Mouse (Mus musculus): ENCODE measurements at regions not wholly inside any gene's neighbourhood (a gene's known extent, or its start where the extent isn't known, plus 50 kb on each side); places are given as distances from the start of the nearest gene placed in this dataset.

- Histone ChIP-seq H3K36me3 (ENCODE audit: control insufficient read depth, insufficient read depth, low read length) (no peaks in the 10 kb centered on the region), H3K9ac (replicated peaks; ENCODE audit: low read depth, low read length) (no peak overlapping the region), H3K27me3 (ENCODE audit: control insufficient read depth, insufficient read depth, low read length) (no peaks in the 10 kb centered on the region), H3K9me3 (ENCODE audit: control insufficient read depth, low read depth, low read length) (no peaks in the 10 kb centered on the region), H3K27ac (ENCODE audit: low read length) (no peak overlapping the region), H3K4me2 (replicated peaks; ENCODE audit: low read depth, low read length) (no peak overlapping the region), H3K4me3 (ENCODE audit: low read depth, low read length) (no peak overlapping the region), H3K4me1 (ENCODE audit: control insufficient read depth, insufficient read depth, low read length) (no peaks in the 10 kb centered on the region)
- no peak for ATAC-seq (ENCODE audit: insufficient number of reproducible peaks, insufficient read depth, low FRiP score, low read depth)
Measured at GRCm38 (mm10) chr2:146583807-146584388, 71.8 kb upstream of the Ralgapa2 start.

DNA sequence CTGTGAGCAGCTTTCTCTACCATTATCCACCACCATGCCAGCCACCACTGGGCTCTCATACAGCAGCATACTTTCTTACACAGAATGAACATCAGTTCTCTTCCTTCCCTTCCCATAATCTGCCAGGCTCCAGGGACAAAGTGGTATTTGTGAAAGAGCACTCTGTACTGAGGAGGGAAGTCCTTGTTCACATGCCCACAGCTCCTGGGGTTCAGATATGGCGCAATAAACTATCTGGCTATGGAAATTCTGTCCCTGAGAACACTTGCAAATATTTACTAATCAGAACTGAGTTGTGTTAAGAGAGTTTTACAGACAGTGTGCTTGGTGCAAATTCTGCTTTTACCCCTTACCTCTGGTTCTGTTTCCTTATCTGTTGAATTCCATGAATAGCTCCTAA is 74.2 kb upstream of the Ralgapa2 start:
- H3K36me3 ChIP-seq (ENCODE audit: control insufficient read depth, insufficient read depth, low read length): no peaks in the 10 kb centered on the region
- no peak overlapping the region for H3K27ac ChIP-seq (ENCODE audit: low read length)
- H3K27me3 ChIP-seq (ENCODE audit: control insufficient read depth, insufficient read depth, low read length): no peaks in the 10 kb centered on the region
- no peaks in the 10 kb centered on the region for H3K4me1 ChIP-seq (ENCODE audit: control insufficient read depth, insufficient read depth, low read length)
- H3K9ac ChIP-seq (replicated peaks; ENCODE audit: low read depth, low read length): no peak overlapping the region
- no peak overlapping the region for H3K4me3 ChIP-seq (ENCODE audit: low read depth, low read length)
- ATAC-seq (ENCODE audit: insufficient number of reproducible peaks, insufficient read depth, low FRiP score, low read depth): no peak
- H3K4me2 ChIP-seq (replicated peaks; ENCODE audit: low read depth, low read length): no peak overlapping the region
- no peaks in the 10 kb centered on the region for H3K9me3 ChIP-seq (ENCODE audit: control insufficient read depth, low read depth, low read length)
- WGBS: 78% methylated on average over 1 of the region's 1 CpGs

DNA sequence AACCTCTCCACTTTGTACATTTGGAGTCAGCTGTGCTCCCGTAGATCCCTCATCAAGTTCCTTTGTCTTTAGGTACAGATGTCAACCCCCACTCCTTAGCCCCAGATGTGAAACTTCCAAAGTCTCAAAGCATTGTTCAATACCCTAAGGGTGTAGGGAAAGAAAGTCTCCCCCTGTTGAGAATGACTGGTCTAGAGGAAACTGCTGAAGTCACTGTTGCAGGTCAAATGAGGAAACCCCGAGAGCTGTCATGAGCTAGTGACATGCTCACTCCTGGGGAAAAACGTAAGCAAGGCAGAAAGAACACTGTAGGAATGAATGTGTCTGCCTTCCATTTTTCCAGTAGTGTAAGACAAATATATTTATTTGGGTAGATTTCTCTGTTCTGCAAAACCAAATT is 74.8 kb upstream of the Ralgapa2 start:
- 64% methylated on average over 3 of the region's 3 CpGs for WGBS
- no peaks in the 10 kb centered on the region for H3K27me3 ChIP-seq (ENCODE audit: control insufficient read depth, insufficient read depth, low read length)

GRCm38 (mm10) chr2:146589860-146590259 is 77.7 kb upstream of the Ralgapa2 start:
- Histone ChIP-seq H3K4me2 (replicated peaks; ENCODE audit: low read depth, low read length) (no peak overlapping the region), H3K4me1 (ENCODE audit: control insufficient read depth, insufficient read depth, low read length) (no peaks in the 10 kb centered on the region), H3K9me3 (ENCODE audit: control insufficient read depth, low read depth, low read length) (no peaks in the 10 kb centered on the region), H3K4me3 (ENCODE audit: low read depth, low read length) (no peak overlapping the region), H3K36me3 (ENCODE audit: control insufficient read depth, insufficient read depth, low read length) (no peaks in the 10 kb centered on the region), H3K27ac (ENCODE audit: low read length) (no peak overlapping the region), H3K9ac (replicated peaks; ENCODE audit: low read depth, low read length) (no peak overlapping the region), H3K27me3 (ENCODE audit: control insufficient read depth, insufficient read depth, low read length) (no peaks in the 10 kb centered on the region)
- 76% methylated on average over 3 of the region's 3 CpGs for WGBS
- no peak for ATAC-seq (ENCODE audit: insufficient number of reproducible peaks, insufficient read depth, low FRiP score, low read depth)

More for the DNA sequence above, 74.8 kb upstream of the Ralgapa2 start:
- H3K4me2 ChIP-seq (replicated peaks; ENCODE audit: low read depth, low read length): no peak overlapping the region
- no peak overlapping the region for H3K9ac ChIP-seq (replicated peaks; ENCODE audit: low read depth, low read length)
- no peaks in the 10 kb centered on the region for H3K4me1 ChIP-seq (ENCODE audit: control insufficient read depth, insufficient read depth, low read length)
- H3K36me3 ChIP-seq (ENCODE audit: control insufficient read depth, insufficient read depth, low read length): no peaks in the 10 kb centered on the region
- ATAC-seq (ENCODE audit: insufficient number of reproducible peaks, insufficient read depth, low FRiP score, low read depth): no peak
- H3K27ac ChIP-seq (ENCODE audit: low read length): no peak overlapping the region
- H3K9me3 ChIP-seq (ENCODE audit: control insufficient read depth, low read depth, low read length): no peaks in the 10 kb centered on the region
- no peak overlapping the region for H3K4me3 ChIP-seq (ENCODE audit: low read depth, low read length)

DNA sequence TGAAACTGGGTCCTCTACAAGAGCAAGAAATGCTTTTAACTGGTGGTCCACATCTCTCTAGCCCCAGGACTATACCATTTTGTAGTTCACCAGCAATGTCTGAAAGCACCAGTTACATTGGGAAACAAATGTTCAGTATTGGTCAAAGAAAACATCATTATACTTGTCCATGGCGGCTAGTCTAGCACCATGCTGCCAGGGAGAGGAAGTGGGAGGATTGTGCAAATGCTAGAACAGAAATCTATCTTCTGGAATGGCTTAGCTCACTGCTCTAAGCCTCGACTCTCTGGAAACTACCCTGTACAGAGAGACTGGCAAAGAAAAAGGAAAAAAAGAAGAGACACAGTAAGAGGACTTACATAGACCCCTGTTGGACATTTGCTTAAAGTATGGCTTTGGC is 81.1 kb upstream of the Ralgapa2 start:
- no peaks in the 10 kb centered on the region for H3K9me3 ChIP-seq (ENCODE audit: control insufficient read depth, low read depth, low read length)
- WGBS: 78% methylated on average over 2 of the region's 2 CpGs
- H3K36me3 ChIP-seq (ENCODE audit: control insufficient read depth, insufficient read depth, low read length): no peaks in the 10 kb centered on the region
- H3K9ac ChIP-seq (replicated peaks; ENCODE audit: low read depth, low read length): no peak overlapping the region
- H3K27ac ChIP-seq (ENCODE audit: low read length): no peak overlapping the region
- no peaks in the 10 kb centered on the region for H3K4me1 ChIP-seq (ENCODE audit: control insufficient read depth, insufficient read depth, low read length)
- H3K27me3 ChIP-seq (ENCODE audit: control insufficient read depth, insufficient read depth, low read length): no peaks in the 10 kb centered on the region
- no peak overlapping the region for H3K4me3 ChIP-seq (ENCODE audit: low read depth, low read length)
- no peak overlapping the region for H3K4me2 ChIP-seq (replicated peaks; ENCODE audit: low read depth, low read length)
- ATAC-seq (ENCODE audit: insufficient number of reproducible peaks, insufficient read depth, low FRiP score, low read depth): no peak

- no peak for ATAC-seq (ENCODE audit: insufficient number of reproducible peaks, insufficient read depth, low FRiP score, low read depth)
- no peak overlapping the region for H3K9ac ChIP-seq (replicated peaks; ENCODE audit: low read depth, low read length)
- no peaks in the 10 kb centered on the region for H3K9me3 ChIP-seq (ENCODE audit: control insufficient read depth, low read depth, low read length)
- H3K4me2 ChIP-seq (replicated peaks; ENCODE audit: low read depth, low read length): no peak overlapping the region
- no peaks in the 10 kb centered on the region for H3K36me3 ChIP-seq (ENCODE audit: control insufficient read depth, insufficient read depth, low read length)
- 79% methylated on average over 4 of the region's 4 CpGs for WGBS
- H3K27ac ChIP-seq (ENCODE audit: low read length): no peak overlapping the region
- H3K4me1 ChIP-seq (ENCODE audit: control insufficient read depth, insufficient read depth, low read length): no peaks in the 10 kb centered on the region
- no peaks in the 10 kb centered on the region for H3K27me3 ChIP-seq (ENCODE audit: control insufficient read depth, insufficient read depth, low read length)
- no peak overlapping the region for H3K4me3 ChIP-seq (ENCODE audit: low read depth, low read length)
Measured at GRCm38 (mm10) chr2:146594212-146594611, 82.1 kb upstream of the Ralgapa2 start.

DNA sequence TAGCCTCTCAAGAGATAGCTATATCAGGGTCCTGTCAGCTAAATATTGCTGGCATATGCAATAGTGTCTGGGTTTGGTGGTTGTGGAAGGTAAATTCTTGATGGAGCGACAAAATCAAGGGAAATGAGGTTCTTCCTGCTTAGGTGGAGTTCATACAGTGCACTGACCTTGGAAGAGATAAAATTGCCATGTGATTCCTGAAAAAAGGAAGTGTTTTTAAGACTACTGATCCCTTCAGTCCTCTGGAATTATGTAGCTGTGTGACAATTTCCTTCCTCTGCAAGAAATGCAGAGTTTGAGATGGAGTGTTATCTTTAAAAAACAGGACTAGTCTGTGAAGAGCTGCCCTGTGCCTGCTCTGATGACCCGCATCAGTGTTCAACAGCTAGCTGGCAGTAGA is 83.5 kb upstream of the Ralgapa2 start:
- no peak overlapping the region for H3K27ac ChIP-seq (ENCODE audit: low read length)
- H3K9ac ChIP-seq (replicated peaks; ENCODE audit: low read depth, low read length): no peak overlapping the region
- no peaks in the 10 kb centered on the region for H3K4me1 ChIP-seq (ENCODE audit: control insufficient read depth, insufficient read depth, low read length)
- no peak for ATAC-seq (ENCODE audit: insufficient number of reproducible peaks, insufficient read depth, low FRiP score, low read depth)
- no peak overlapping the region for H3K4me2 ChIP-seq (replicated peaks; ENCODE audit: low read depth, low read length)
- no peaks in the 10 kb centered on the region for H3K36me3 ChIP-seq (ENCODE audit: control insufficient read depth, insufficient read depth, low read length)
- no peaks in the 10 kb centered on the region for H3K27me3 ChIP-seq (ENCODE audit: control insufficient read depth, insufficient read depth, low read length)
- no peaks in the 10 kb centered on the region for H3K9me3 ChIP-seq (ENCODE audit: control insufficient read depth, low read depth, low read length)
- WGBS: 82% methylated on average over 2 of the region's 2 CpGs
- no peak overlapping the region for H3K4me3 ChIP-seq (ENCODE audit: low read depth, low read length)

- H3K4me1 ChIP-seq (ENCODE audit: control insufficient read depth, insufficient read depth, low read length): no peaks in the 10 kb centered on the region
- H3K27me3 ChIP-seq (ENCODE audit: control insufficient read depth, insufficient read depth, low read length): no peaks in the 10 kb centered on the region
- H3K36me3 ChIP-seq (ENCODE audit: control insufficient read depth, insufficient read depth, low read length): no peaks in the 10 kb centered on the region
- H3K4me3 ChIP-seq (ENCODE audit: low read depth, low read length): no peak overlapping the region
- H3K27ac ChIP-seq (ENCODE audit: low read length): no peak overlapping the region
- H3K9ac ChIP-seq (replicated peaks; ENCODE audit: low read depth, low read length): no peak overlapping the region
- no peak for ATAC-seq (ENCODE audit: insufficient number of reproducible peaks, insufficient read depth, low FRiP score, low read depth)
- no peak overlapping the region for H3K4me2 ChIP-seq (replicated peaks; ENCODE audit: low read depth, low read length)
- H3K9me3 ChIP-seq (ENCODE audit: control insufficient read depth, low read depth, low read length): no peaks in the 10 kb centered on the region
Measured at GRCm38 (mm10) chr2:146606170-146606569, 94.0 kb upstream of the Ralgapa2 start.

- no peaks in the 10 kb centered on the region for H3K27me3 ChIP-seq (ENCODE audit: control insufficient read depth, insufficient read depth, low read length)
- no peaks in the 10 kb centered on the region for H3K9me3 ChIP-seq (ENCODE audit: control insufficient read depth, low read depth, low read length)
- no peaks in the 10 kb centered on the region for H3K36me3 ChIP-seq (ENCODE audit: control insufficient read depth, insufficient read depth, low read length)
- no peak overlapping the region for H3K4me3 ChIP-seq (ENCODE audit: low read depth, low read length)
- ATAC-seq (ENCODE audit: insufficient number of reproducible peaks, insufficient read depth, low FRiP score, low read depth): no peak
- H3K4me2 ChIP-seq (replicated peaks; ENCODE audit: low read depth, low read length): no peak overlapping the region
- no peaks in the 10 kb centered on the region for H3K4me1 ChIP-seq (ENCODE audit: control insufficient read depth, insufficient read depth, low read length)
- H3K27ac ChIP-seq (ENCODE audit: low read length): no peak overlapping the region
- WGBS: 98% methylated on average over 2 of the region's 2 CpGs
- no peak overlapping the region for H3K9ac ChIP-seq (replicated peaks; ENCODE audit: low read depth, low read length)
Measured at GRCm38 (mm10) chr2:146610896-146611295, 98.8 kb upstream of the Ralgapa2 start.
